Mouse (Mus musculus) MEL (cell line): ENCODE data around the gene Adnp. TPM values are rescaled to one million over a fixed set of nuclear protein-coding genes. Genes with fewer than 3 reads are reported as not detected.

Experiments used
- DNase-seq: peaks from one replicate; pipeline ENCODE4 v3.0.0; 2011; ENCODE audit warnings: low read depth, low spot score
- H3K27ac ChIP-seq: 2 replicates; pipeline ENCODE4 v1.5.1; 2012; ENCODE audit warnings: low read depth, mild to moderate bottlenecking, control low read depth, low read length, moderate library complexity; ENCODE audit not compliant: control insufficient read depth
- H3K27me3 ChIP-seq, 2 experiments: fragments of 150-350 bp in 1 of 2; sonication (generic) in 1 of 2; 2 replicates each; pipeline ENCODE4 v1.6.1; 2012; ENCODE audit warnings: low read length in 2 of 2, mild to moderate bottlenecking in 2 of 2, improper control_type of control experiment in 1 of 2, moderate library complexity in 1 of 2; ENCODE audit not compliant: insufficient read depth in 2 of 2, control insufficient read depth in 1 of 2
- H3K36me3 ChIP-seq, 2 experiments: 2 replicates each; pipeline ENCODE4 v1.6.1; 2012 to 2014; ENCODE audit warnings: low read length in 2 of 2, improper control_type of control experiment in 1 of 2, inconsistent platforms in 1 of 2, mild to moderate bottlenecking in 1 of 2; ENCODE audit not compliant: insufficient read depth in 2 of 2, control insufficient read depth in 1 of 2
- H3K4me1 ChIP-seq, 2 experiments: fragments of 150-350 bp in 1 of 2; sonication (generic) in 1 of 2; 2 replicates each; pipeline ENCODE4 v1.6.1; 2012; ENCODE audit warnings: low read length in 2 of 2, improper control_type of control experiment in 1 of 2, mild to moderate bottlenecking in 1 of 2; ENCODE audit not compliant: insufficient read depth in 2 of 2, control insufficient read depth in 1 of 2
- H3K4me3 ChIP-seq, 2 experiments: fragments of 150-350 bp in 1 of 2; sonication (generic) in 1 of 2; 2 replicates each; pipeline ENCODE4 v1.5.1; 2012; ENCODE audit warnings: low read depth in 2 of 2, low read length in 2 of 2, mild to moderate bottlenecking in 2 of 2, moderate library complexity in 2 of 2, control low read depth in 1 of 2, improper control_type of control experiment in 1 of 2; ENCODE audit not compliant: control insufficient read depth in 1 of 2, insufficient read depth in 1 of 2
- H3K79me2 ChIP-seq: 2 replicates; pipeline ENCODE4 v1.6.1; 2012; ENCODE audit warnings: mild to moderate bottlenecking, low read length, moderate library complexity; ENCODE audit not compliant: control insufficient read depth, poor library complexity, insufficient read depth
- H3K9ac ChIP-seq: 2 replicates; pipeline ENCODE4 v1.6.1; 2012; ENCODE audit warnings: low read depth, mild to moderate bottlenecking, control low read depth, low read length, moderate library complexity; ENCODE audit not compliant: control insufficient read depth, poor library complexity, severe bottlenecking
- H3K9me3 ChIP-seq: fragments of 150-350 bp; sonication (generic); replicated peaks from 2 replicates; pipeline ENCODE4 v1.6.1; 2012; ENCODE audit warnings: mild to moderate bottlenecking, low read length, improper control_type of control experiment, moderate library complexity; ENCODE audit not compliant: insufficient read depth
- CTCF ChIP-seq, 3 experiments: IDR thresholded peaks in 2 of 3; conservative IDR thresholded peaks in 1 of 3; 2 replicates each; pipeline ENCODE4 v1.5.1; 2011 to 2012; ENCODE audit warnings: low read length in 3 of 3, low read depth in 2 of 3, mild to moderate bottlenecking in 2 of 3, improper control_type of control experiment in 1 of 3, inconsistent platforms in 1 of 3, mixed read lengths in 1 of 3, moderate library complexity in 1 of 3; ENCODE audit not compliant: control insufficient read depth in 1 of 3, insufficient read depth in 1 of 3, poor library complexity in 1 of 3, severe bottlenecking in 1 of 3
- ETS1 ChIP-seq: IDR thresholded peaks from 2 replicates; pipeline ENCODE4 v1.6.1; 2012; ENCODE audit warnings: low read depth, mild to moderate bottlenecking, inconsistent platforms, low read length, improper control_type of control experiment, moderate library complexity
- GABPA ChIP-seq: IDR thresholded peaks from 2 replicates; pipeline ENCODE4 v1.6.1; 2012; ENCODE audit warnings: low read depth, mild to moderate bottlenecking, inconsistent platforms, low read length, improper control_type of control experiment, moderate library complexity
- HCFC1 ChIP-seq: IDR thresholded peaks from 2 replicates; pipeline ENCODE4 v1.6.1; 2012; ENCODE audit warnings: low read depth, mild to moderate bottlenecking, inconsistent platforms, low read length, improper control_type of control experiment, moderate library complexity
- JUND ChIP-seq: IDR thresholded peaks from 2 replicates; pipeline ENCODE4 v1.6.1; 2011; ENCODE audit warnings: low read depth, mild to moderate bottlenecking, improper control_type of control experiment, low read length
- KAT2A ChIP-seq: conservative IDR thresholded peaks from 2 replicates; pipeline ENCODE4 v1.6.1; 2012; ENCODE audit warnings: low read depth, low read length, improper control_type of control experiment, inconsistent platforms
- MAFK ChIP-seq: IDR thresholded peaks from 2 replicates; pipeline ENCODE4 v1.6.1; 2011; ENCODE audit warnings: low read depth, mild to moderate bottlenecking, low read length, improper control_type of control experiment, borderline replicate concordance
- MAX ChIP-seq: IDR thresholded peaks from 2 replicates; pipeline ENCODE4 v1.6.1; 2011; ENCODE audit warnings: low read length, improper control_type of control experiment
- MEF2A ChIP-seq: IDR thresholded peaks from 2 replicates; pipeline ENCODE4 v1.6.1; 2014; ENCODE audit warnings: low read depth, mild to moderate bottlenecking, inconsistent platforms, low read length, improper control_type of control experiment; ENCODE audit not compliant: poor library complexity, insufficient replicate concordance, severe bottlenecking; ENCODE audit errors: extremely low read depth
- MXI1 ChIP-seq: IDR thresholded peaks from 2 replicates; pipeline ENCODE4 v1.6.1; 2011; ENCODE audit warnings: mild to moderate bottlenecking, low read depth, low read length, improper control_type of control experiment
- MYC ChIP-seq: IDR thresholded peaks from 2 replicates; pipeline ENCODE4 v1.6.1; 2011; ENCODE audit warnings: low read depth, mild to moderate bottlenecking, low read length, improper control_type of control experiment, moderate library complexity
- NELFE ChIP-seq: IDR thresholded peaks from 2 replicates; pipeline ENCODE4 v1.6.1; 2011; ENCODE audit warnings: low read depth, low read length, improper control_type of control experiment
- POLR2AphosphoS2 ChIP-seq: IDR thresholded peaks from 2 replicates; pipeline ENCODE4 v1.6.1; 2011; ENCODE audit warnings: low read length, improper control_type of control experiment
- POLR2AphosphoS5 ChIP-seq: IDR thresholded peaks from 2 replicates; pipeline ENCODE4 v1.6.1; 2012; ENCODE audit warnings: low read depth, borderline replicate concordance, mild to moderate bottlenecking, inconsistent platforms, low read length, moderate library complexity, mixed read lengths
- RCOR1 ChIP-seq: IDR thresholded peaks from 2 replicates; pipeline ENCODE4 v1.6.1; 2012; ENCODE audit warnings: low read depth, mild to moderate bottlenecking, inconsistent platforms, low read length, improper control_type of control experiment
- SIN3A ChIP-seq: IDR thresholded peaks from 2 replicates; pipeline ENCODE4 v1.6.1; 2012; ENCODE audit warnings: low read length, improper control_type of control experiment, inconsistent platforms
- TAL1 ChIP-seq: IDR thresholded peaks from 2 replicates; pipeline ENCODE4 v1.6.1; 2012; ENCODE audit warnings: mild to moderate bottlenecking, inconsistent platforms, low read length, moderate library complexity, mixed read lengths
- TBP ChIP-seq: IDR thresholded peaks from 2 replicates; pipeline ENCODE4 v1.8.0; 2011; ENCODE audit warnings: low read depth, low read length, improper control_type of control experiment
- UBTF ChIP-seq: IDR thresholded peaks from 2 replicates; pipeline ENCODE4 v1.6.1; 2012; ENCODE audit warnings: low read depth, mild to moderate bottlenecking, inconsistent platforms, low read length, improper control_type of control experiment, moderate library complexity, borderline replicate concordance; ENCODE audit not compliant: insufficient read depth
- USF1 ChIP-seq: IDR thresholded peaks from 2 replicates; pipeline ENCODE4 v1.6.1; 2014; ENCODE audit warnings: low read depth, mild to moderate bottlenecking, inconsistent platforms, low read length, improper control_type of control experiment, moderate library complexity
- ZC3H11A ChIP-seq: IDR thresholded peaks from 2 replicates; pipeline ENCODE4 v1.6.1; 2012; ENCODE audit warnings: low read depth, mild to moderate bottlenecking, inconsistent platforms, low read length, improper control_type of control experiment
- ZNF384 ChIP-seq: IDR thresholded peaks from 2 replicates; pipeline ENCODE4 v1.6.1; 2012; ENCODE audit warnings: low read depth, mild to moderate bottlenecking, inconsistent platforms, low read length, improper control_type of control experiment
- polyA plus RNA-seq, 2 experiments: library from polyadenylated mRNA; stranded (reverse) in 1 of 2; unstranded in 1 of 2; fragments of >175 nt in 1 of 2; fragments of >200 nt in 1 of 2; gene quantifications; 2 replicates each; pipeline versions ENCODE4 v1.2.1 to v1.2.4; 2012; ENCODE audit warnings: low replicate concordance in 2 of 2, low read depth in 1 of 2; ENCODE audit not compliant: insufficient read length in 2 of 2, insufficient read depth in 1 of 2, missing spikeins in 1 of 2
- total RNA-seq: library from RNA; depleted of rRNA; stranded (reverse); fragments of 300-350 nt; gene quantifications from 2 replicates; pipeline ENCODE4 v1.2.3, GENCODE M21; 2012

Adnp gene
- total and polyA plus RNA-seq, 3 experiments: 2.3 to 29.4 (median 11.9) TPM

DNA sequence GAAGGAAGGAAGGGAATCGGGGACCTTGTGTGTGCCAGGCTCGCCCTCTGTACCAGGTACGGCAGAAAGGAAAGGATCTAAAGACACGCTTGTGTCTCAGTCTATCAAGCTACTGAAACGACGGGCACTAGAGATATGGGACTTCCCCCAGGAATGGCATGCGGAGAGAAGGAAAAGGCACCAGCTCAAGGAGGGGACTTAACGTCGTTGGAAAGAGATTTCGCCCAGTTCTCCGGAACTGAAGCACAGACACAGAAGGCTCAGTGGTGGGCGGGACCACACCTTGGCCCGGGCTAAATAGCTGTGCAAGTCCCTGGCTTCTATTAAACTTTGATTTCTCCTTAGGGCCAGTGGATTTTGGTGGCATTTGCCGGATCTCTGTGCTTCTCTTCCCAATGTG, 44.9 kb downstream of the Adnp start:
- TF ChIP-seq GABPA (no peak), NELFE (no peak), MAFK (no peak), USF1 (no peak), POLR2AphosphoS2 (no peak), UBTF (no peak), MYC (no peak), ETS1 (no peak), TBP (no peak), ZNF384 (no peak), KAT2A (no peak), MEF2A (no peak), POLR2AphosphoS5 (no peak), SIN3A (no peak), RCOR1 (no peak), HCFC1 (no peak), TAL1 (no peak), MXI1 (no peak), MAX (no peak), JUND (no peak)
- H3K9me3 ChIP-seq: no peaks in the 10 kb centered on the region
- H3K4me1 ChIP-seq: no peaks in the 10 kb centered on the region
- no peak for DNase-seq
- no peaks in the 10 kb centered on the region for H3K27me3 ChIP-seq
- no peak overlapping the region for H3K27ac ChIP-seq
- no peaks in the 10 kb centered on the region for H3K79me2 ChIP-seq
- no peak overlapping the region for H3K4me3 ChIP-seq
- no peak overlapping the region for H3K9ac ChIP-seq
- no peaks in the 10 kb centered on the region for H3K36me3 ChIP-seq

- H3K9ac ChIP-seq: no peak overlapping the region
- H3K36me3 ChIP-seq: no peaks in the 10 kb centered on the region
- DNase-seq: no peak
- no peaks in the 10 kb centered on the region for H3K9me3 ChIP-seq
- no peak overlapping the region for H3K4me3 ChIP-seq
- no peaks in the 10 kb centered on the region for H3K4me1 ChIP-seq
- no peak overlapping the region for H3K27ac ChIP-seq
- TF ChIP-seq CTCF (IDR thresholded peaks at IDR 0.05 in 2 of 3, conservative IDR thresholded peaks at IDR 0.05 in 1 of 3; ENCODE audit: control insufficient read depth in 1 of 3, insufficient read depth in 1 of 3, low read depth in 2 of 3, low read length in 3 of 3, poor library complexity in 1 of 3, severe bottlenecking in 1 of 3) (no peak), ZC3H11A (no peak), ZNF384 (no peak), POLR2AphosphoS5 (no peak), TBP (no peak)
- H3K27me3 ChIP-seq: no peaks in the 10 kb centered on the region
- no peaks in the 10 kb centered on the region for H3K79me2 ChIP-seq
Measured at GRCm38 (mm10) chr2:168161514-168161971, 45.4 kb downstream of the Adnp start.
